Mouse (Mus musculus) bone marrow macrophage, adult 2 months (primary cell): ENCODE measurements around the gene Nat8f4.
"Not testable (repeated sequence)": the region's sequence is repeated elsewhere in the genome, so short reads cannot be mapped to it uniquely, and the experiment has no call there.

Experiments
- CTCF ChIP-seq: IDR thresholded peaks from 2 replicates; pipeline ENCODE4 v1.5.1; 2012; ENCODE audit warnings: low read depth, mild to moderate bottlenecking, low read length, moderate library complexity
- POLR2A ChIP-seq: IDR thresholded peaks from 2 replicates; pipeline ENCODE4 v1.6.1; 2012; ENCODE audit warnings: mild to moderate bottlenecking, low read depth, low read length, borderline replicate concordance

GRCm38 (mm10) chr6:85866166-85866565 lies 38.5 kb downstream of the Nat8f4 start:
- not testable (repeated sequence) for TF ChIP-seq POLR2A, CTCF
